Mouse (Mus musculus) left cerebral cortex, postnatal 10 days (tissue): ENCODE measurements at regions not wholly inside any gene's neighbourhood (a gene's known extent, or its start where the extent isn't known, plus 50 kb on each side); places are given as distances from the start of the nearest gene placed in this dataset.

Experiments
- DNase-seq, 2 experiments: peaks; one replicate each; pipeline ENCODE4 v3.0.0; 2021 to 2022; ENCODE audit warnings: low spot score in 2 of 2, mixed read lengths in 1 of 2; ENCODE audit errors: extremely low spot score in 1 of 2
- intact Hi-C: fragments of 180-260 bp; cut with DNase I; formaldehyde crosslinking; loops from one replicate; pipeline ENCODE4 v1.15.1; 2025

DNA sequence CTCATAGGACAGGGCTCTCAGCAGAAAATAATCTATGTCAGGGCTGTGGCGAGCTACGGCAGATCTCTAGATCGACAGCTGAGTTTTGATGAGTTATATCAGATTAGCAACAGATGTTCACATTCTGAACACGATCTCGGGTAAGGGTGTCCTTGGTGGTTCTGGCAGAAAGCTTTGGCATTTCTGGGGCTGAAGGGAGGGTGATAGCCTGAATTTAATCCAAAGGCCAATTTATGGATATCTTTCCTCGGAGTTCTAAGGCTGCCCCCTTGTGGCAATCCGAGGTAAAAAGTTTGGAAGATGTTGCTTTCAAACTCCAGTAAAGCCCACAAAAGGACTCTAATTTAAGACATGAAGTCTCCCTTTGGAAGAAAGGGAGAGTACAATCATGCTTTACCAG is 101.3 kb upstream of the Luzp2 start:
- intact Hi-C loops = no loop called here
- DNase-seq = peak; percentile 52 to 64

GRCm38 (mm10) chr7:54734861-54735260 is 100.4 kb upstream of the Luzp2 start:
- intact Hi-C loops = no loop called here
- DNase-seq = peak; percentile 8 to 15

DNA sequence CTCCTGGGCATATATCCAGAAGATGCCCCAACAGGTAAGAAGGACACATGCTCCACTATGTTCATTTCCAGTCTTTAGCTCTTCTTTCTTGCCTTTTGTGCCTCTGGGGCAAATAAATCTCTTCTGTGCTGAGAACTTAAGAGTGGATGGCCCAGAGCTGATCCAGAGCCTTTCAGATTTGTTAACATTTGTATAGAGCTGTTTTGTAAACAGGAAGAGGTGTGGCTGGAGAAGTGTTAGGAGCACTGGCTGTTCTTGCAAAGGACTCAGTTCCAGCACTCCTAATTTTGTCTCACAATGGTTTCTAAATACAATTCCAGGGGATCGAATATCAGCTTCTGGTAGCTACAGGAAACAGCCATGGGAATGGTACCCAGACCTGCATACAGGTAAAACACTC is 68.0 kb upstream of the Luzp2 start:
- DNase-seq = no peak
- intact Hi-C loops = no loop called here

DNA sequence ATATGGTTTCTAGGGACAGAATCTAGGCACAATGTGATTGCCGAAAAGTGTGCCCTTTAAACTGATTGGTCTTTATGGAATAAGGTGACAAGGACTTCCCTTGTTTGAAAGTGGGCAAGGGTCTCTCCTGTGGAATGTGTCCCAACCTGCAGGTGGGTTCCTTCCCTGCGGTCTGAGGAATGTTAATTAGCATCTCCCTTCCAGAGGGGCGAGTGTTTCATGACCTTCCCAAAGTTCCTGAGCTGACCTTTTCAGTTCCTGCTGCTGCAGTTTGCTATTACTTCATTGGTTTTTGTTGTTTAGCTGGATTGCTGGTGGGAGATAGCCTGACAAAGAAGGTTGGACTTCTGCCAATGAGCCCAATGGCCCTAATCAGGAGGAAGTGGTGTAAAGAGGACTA is 66.6 kb upstream of the Luzp2 start:
- no peak for DNase-seq
- intact Hi-C loops = no loop called here

DNA sequence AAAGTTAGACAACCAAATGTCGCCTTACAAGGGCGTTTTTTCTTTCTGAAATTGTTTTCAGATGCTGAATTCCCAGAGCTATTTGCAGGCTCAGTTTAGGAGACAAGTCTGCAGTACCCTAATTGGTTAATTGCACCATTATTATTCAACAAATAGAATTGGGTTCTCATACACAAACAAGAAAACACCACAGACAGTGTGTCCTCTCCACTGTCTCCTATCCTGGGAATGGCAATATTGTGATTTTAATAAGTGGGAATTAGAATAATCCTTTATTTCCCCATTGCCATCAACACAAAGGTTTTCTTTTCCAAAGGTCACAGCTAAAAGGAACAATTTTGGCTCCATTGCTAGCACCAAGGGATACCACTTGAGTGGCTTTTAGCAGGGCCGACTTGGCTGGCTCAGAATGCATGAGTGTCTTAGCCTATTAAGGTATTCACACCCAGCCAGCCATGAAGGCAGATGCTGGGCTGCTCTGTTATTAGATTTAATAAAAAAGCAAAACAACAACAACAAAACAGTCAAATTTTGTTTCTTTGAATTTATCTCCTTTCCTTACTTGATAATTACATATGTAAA is 53.3 kb upstream of the Luzp2 start:
- DNase-seq = no peak

DNA sequence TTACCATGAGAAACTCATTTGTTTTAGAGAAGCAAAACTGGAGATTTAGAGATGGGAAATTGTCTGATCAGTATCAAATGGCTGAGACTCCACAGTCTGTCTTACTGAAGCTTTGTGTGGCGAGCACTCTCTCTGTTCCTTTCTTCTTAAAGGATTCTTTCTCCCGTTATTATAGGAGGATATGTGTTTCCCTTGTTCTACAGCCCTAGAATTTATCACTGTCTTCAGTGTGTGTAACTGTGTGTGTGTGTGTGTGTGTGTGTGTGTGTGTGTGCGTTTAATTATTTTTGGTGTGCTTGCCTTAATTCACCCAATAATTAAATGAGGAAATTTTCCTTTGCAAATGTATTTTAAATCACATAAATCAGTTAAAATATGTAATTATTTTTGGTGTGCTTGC is 52.7 kb upstream of the Luzp2 start:
- intact Hi-C loops = no loop called here
- DNase-seq = no peak

More for the DNA sequence above, 53.3 kb upstream of the Luzp2 start:
- intact Hi-C loops = no loop called here

GRCm38 (mm10) chr7:54783550-54784529 is 51.5 kb upstream of the Luzp2 start:
- DNase-seq = no peak
- intact Hi-C loops = no loop called here
